ENCODE assay signal across 12 mouse cellular contexts in genomic region chr12:99400907-99401306, GRCm38 (mm10).
"Had no signal": no experiment of that assay in that cellular context is flagged by ENCODE, and none has a peak within 500 bp of the region (broad histone marks: within the 10 kb centered on the region; RNA-seq: fewer than 3 reads in every experiment).

No protein-coding gene starts in this region.

- H3K9me3 ChIP-seq: lung, embryonic 15.5 days; midbrain, embryonic 13.5 days; midbrain, embryonic 15.5 days; stomach, embryonic 15.5 days had no signal

- H3K4me2 ChIP-seq: liver, embryonic 12.5 days; lung, embryonic 15.5 days; midbrain, embryonic 11.5 days; midbrain, embryonic 13.5 days; midbrain, embryonic 15.5 days; neural tube, embryonic 12.5 days; stomach, embryonic 15.5 days had no signal

- H3K27ac ChIP-seq: liver, embryonic 12.5 days; liver, embryonic 14.5 days; lung, embryonic 15.5 days; midbrain, embryonic 13.5 days; midbrain, embryonic 15.5 days; neural tube, embryonic 12.5 days; stomach, embryonic 15.5 days; stomach, postnatal 0 days had no signal

- H3K4me3 ChIP-seq: liver, embryonic 12.5 days; lung, embryonic 15.5 days; midbrain, embryonic 13.5 days; midbrain, embryonic 15.5 days; neural tube, embryonic 12.5 days; stomach, embryonic 15.5 days had no signal

- H3K27me3 ChIP-seq: liver, embryonic 12.5 days; lung, embryonic 15.5 days; midbrain, embryonic 15.5 days; neural tube, embryonic 12.5 days; stomach, embryonic 15.5 days had no signal

- H3K4me1 ChIP-seq: lung, embryonic 15.5 days; midbrain, embryonic 15.5 days; neural tube, embryonic 12.5 days; stomach, embryonic 15.5 days had no signal

- H3K36me3 ChIP-seq: liver, embryonic 12.5 days; lung, embryonic 15.5 days; midbrain, embryonic 13.5 days; midbrain, embryonic 15.5 days; neural tube, embryonic 12.5 days; stomach, embryonic 15.5 days had no signal

- DNase-seq: right cerebral cortex, postnatal 14 days; thymus, adult 2 months; thymus, postnatal 25 days had no signal

- H3K9ac ChIP-seq: liver, embryonic 12.5 days; liver, embryonic 14.5 days; lung, embryonic 15.5 days; midbrain, embryonic 13.5 days; midbrain, embryonic 15.5 days; neural tube, embryonic 12.5 days; stomach, embryonic 15.5 days had no signal

- ATAC-seq: liver, embryonic 12.5 days; midbrain, embryonic 13.5 days; midbrain, embryonic 15.5 days had no signal
